Mouse (Mus musculus): ENCODE results near the gene Traf7. TPM values are rescaled to one million over a fixed set of nuclear protein-coding genes. Genes with fewer than 3 reads are reported as not detected.
A peak's percentile ranks its signal among the peaks of the same experiment; 100 is the strongest.

The Traf7 gene
- polyA plus RNA-seq, 1 experiment from 2014 or later, result 104 TPM

- under 1% methylated on average over 69 of the region's 72 CpGs for WGBS
- peak; percentile 96 for ATAC-seq (replicated peaks; ENCODE audit: low FRiP score, low TSS enrichment, low read depth)
Observed at GRCm38 (mm10) chr17:24549618-24550415, 22.1 kb upstream of the Traf7 start, which contains the start of gene Pkd1. Gene Pkd1 (plus strand): TSS chr17:24549834.

GRCm38 (mm10) chr17:24548921-24549617 lies 21.3 kb upstream of the Traf7 start:
- peak overlapping the region; percentile 79 for H3K4me2 ChIP-seq (ENCODE audit: low read length)
- ATAC-seq (replicated peaks; ENCODE audit: low FRiP score, low TSS enrichment, low read depth), result peak; percentile 29
- H3K36me3 ChIP-seq (ENCODE audit: control insufficient read depth, insufficient read depth, low read length), result 0 out of 2 replicates have a peak, but pooled peaks cover 5% of the 10 kb centered on the region
- peak overlapping the region; percentile 73 for H3K27ac ChIP-seq (ENCODE audit: low read depth)
- H3K27me3 ChIP-seq (replicated peaks; ENCODE audit: control insufficient read depth, insufficient read depth, low read length), result no peaks in the 10 kb centered on the region
- no peaks in the 10 kb centered on the region for H3K9me3 ChIP-seq (ENCODE audit: control insufficient read depth, low read length)
- DNase-seq (ENCODE audit: low spot score), result peak; percentile 70
- 3% methylated on average over 23 of the region's 23 CpGs for WGBS
- H3K4me3 ChIP-seq (ENCODE audit: low read depth, low read length), result peak overlapping the region; percentile 82
- H3K9ac ChIP-seq (ENCODE audit: low read length), result peak overlapping the region; percentile 35
- peaks cover 27% of the 10 kb centered on the region; the same call in 1 of the 2 replicates for H3K4me1 ChIP-seq (replicated peaks; ENCODE audit: control insufficient read depth, insufficient read depth, low read length)

More at GRCm38 (mm10) chr17:24549618-24550415, 22.1 kb upstream of the Traf7 start, which contains the start of gene Pkd1:
- H3K4me2 ChIP-seq (ENCODE audit: low read length), result peak within 1 kb of the TSS; percentile 79
- no peaks in the 10 kb centered on the region for H3K27me3 ChIP-seq (replicated peaks; ENCODE audit: control insufficient read depth, insufficient read depth, low read length)
- H3K27ac ChIP-seq (ENCODE audit: low read depth), result peak within 1 kb of the TSS; percentile 96
- 0 out of 2 replicates have a peak, but pooled peaks cover 5% of the 10 kb centered on the region for H3K36me3 ChIP-seq (ENCODE audit: control insufficient read depth, insufficient read depth, low read length)
- H3K4me3 ChIP-seq (ENCODE audit: low read depth, low read length), result peak within 1 kb of the TSS; percentile 82
- peaks cover 27% of the 10 kb centered on the region; the same call in 1 of the 2 replicates for H3K4me1 ChIP-seq (replicated peaks; ENCODE audit: control insufficient read depth, insufficient read depth, low read length)
- H3K9me3 ChIP-seq (ENCODE audit: control insufficient read depth, low read length), result no peaks in the 10 kb centered on the region
- peak within 1 kb of the TSS; percentile 89 for H3K9ac ChIP-seq (ENCODE audit: low read length)
- peak; percentile 98 for DNase-seq (ENCODE audit: low spot score)

- H3K9ac ChIP-seq (ENCODE audit: low read length), result peak overlapping the region; percentile 35; the same call in 1 of the 2 replicates
- H3K4me1 ChIP-seq (replicated peaks; ENCODE audit: control insufficient read depth, insufficient read depth, low read length), result peaks cover 27% of the 10 kb centered on the region; the same call in 1 of the 2 replicates
- ATAC-seq (replicated peaks; ENCODE audit: low FRiP score, low TSS enrichment, low read depth), result no peak
- no peaks in the 10 kb centered on the region for H3K9me3 ChIP-seq (ENCODE audit: control insufficient read depth, low read length)
- H3K4me3 ChIP-seq (ENCODE audit: low read depth, low read length), result peak overlapping the region; percentile 82
- no peaks in the 10 kb centered on the region for H3K27me3 ChIP-seq (replicated peaks; ENCODE audit: control insufficient read depth, insufficient read depth, low read length)
- peak overlapping the region; percentile 79 for H3K4me2 ChIP-seq (ENCODE audit: low read length)
- no peak for DNase-seq (ENCODE audit: low spot score)
- H3K36me3 ChIP-seq (ENCODE audit: control insufficient read depth, insufficient read depth, low read length), result 0 out of 2 replicates have a peak, but pooled peaks cover 5% of the 10 kb centered on the region
- WGBS, result 40% methylated on average over 9 of the region's 9 CpGs
- H3K27ac ChIP-seq (ENCODE audit: low read depth), result no peak overlapping the region
Observed at GRCm38 (mm10) chr17:24548435-24548834, 20.7 kb upstream of the Traf7 start.

GRCm38 (mm10) chr17:24546234-24546633 lies 18.5 kb upstream of the Traf7 start:
- Histone ChIP-seq H3K4me2 (ENCODE audit: low read length) (no peak overlapping the region), H3K4me1 (replicated peaks; ENCODE audit: control insufficient read depth, insufficient read depth, low read length) (peaks cover 15% of the 10 kb centered on the region; the same call in 1 of the 2 replicates), H3K4me3 (ENCODE audit: low read depth, low read length) (no peak overlapping the region), H3K9me3 (ENCODE audit: control insufficient read depth, low read length) (no peaks in the 10 kb centered on the region), H3K9ac (ENCODE audit: low read length) (no peak overlapping the region), H3K36me3 (ENCODE audit: control insufficient read depth, insufficient read depth, low read length) (no peaks in the 10 kb centered on the region), H3K27ac (ENCODE audit: low read depth) (no peak overlapping the region), H3K27me3 (replicated peaks; ENCODE audit: control insufficient read depth, insufficient read depth, low read length) (no peaks in the 10 kb centered on the region)
- WGBS, result 59% methylated on average over 3 of the region's 3 CpGs
- DNase-seq (ENCODE audit: low spot score) (no peak), ATAC-seq (replicated peaks; ENCODE audit: low FRiP score, low TSS enrichment, low read depth) (no peak)

GRCm38 (mm10) chr17:24545247-24545646 lies 17.5 kb upstream of the Traf7 start:
- no peaks in the 10 kb centered on the region for H3K27me3 ChIP-seq (replicated peaks; ENCODE audit: control insufficient read depth, insufficient read depth, low read length)
- WGBS, result 76% methylated on average over 2 of the region's 2 CpGs
- no peaks in the 10 kb centered on the region for H3K9me3 ChIP-seq (ENCODE audit: control insufficient read depth, low read length)
- H3K36me3 ChIP-seq (ENCODE audit: control insufficient read depth, insufficient read depth, low read length), result no peaks in the 10 kb centered on the region
- ATAC-seq (replicated peaks; ENCODE audit: low FRiP score, low TSS enrichment, low read depth), result no peak
- peaks cover 8% of the 10 kb centered on the region; the same call in 1 of the 2 replicates for H3K4me1 ChIP-seq (replicated peaks; ENCODE audit: control insufficient read depth, insufficient read depth, low read length)
- no peak overlapping the region for H3K4me2 ChIP-seq (ENCODE audit: low read length)
- H3K4me3 ChIP-seq (ENCODE audit: low read depth, low read length), result no peak overlapping the region
- DNase-seq (ENCODE audit: low spot score), result no peak
- H3K9ac ChIP-seq (ENCODE audit: low read length), result no peak overlapping the region
- no peak overlapping the region for H3K27ac ChIP-seq (ENCODE audit: low read depth)

GRCm38 (mm10) chr17:24544613-24545012 lies 16.9 kb upstream of the Traf7 start:
- ATAC-seq (replicated peaks; ENCODE audit: low FRiP score, low TSS enrichment, low read depth), result no peak
- no peak overlapping the region for H3K9ac ChIP-seq (ENCODE audit: low read length)
- H3K27me3 ChIP-seq (replicated peaks; ENCODE audit: control insufficient read depth, insufficient read depth, low read length), result no peaks in the 10 kb centered on the region
- 19% methylated on average over 12 of the region's 12 CpGs for WGBS
- no peak overlapping the region for H3K27ac ChIP-seq (ENCODE audit: low read depth)
- H3K4me3 ChIP-seq (ENCODE audit: low read depth, low read length), result no peak overlapping the region
- no peaks in the 10 kb centered on the region for H3K9me3 ChIP-seq (ENCODE audit: control insufficient read depth, low read length)
- H3K4me2 ChIP-seq (ENCODE audit: low read length), result no peak overlapping the region
- H3K36me3 ChIP-seq (ENCODE audit: control insufficient read depth, insufficient read depth, low read length), result no peaks in the 10 kb centered on the region
- peaks cover 8% of the 10 kb centered on the region; the same call in 1 of the 2 replicates for H3K4me1 ChIP-seq (replicated peaks; ENCODE audit: control insufficient read depth, insufficient read depth, low read length)
- no peak for DNase-seq (ENCODE audit: low spot score)

GRCm38 (mm10) chr17:24540375-24540774 lies 12.6 kb upstream of the Traf7 start:
- Histone ChIP-seq H3K4me1 (replicated peaks; ENCODE audit: control insufficient read depth, insufficient read depth, low read length) (no peaks in the 10 kb centered on the region), H3K4me2 (ENCODE audit: low read length) (no peak overlapping the region), H3K27me3 (replicated peaks; ENCODE audit: control insufficient read depth, insufficient read depth, low read length) (no peaks in the 10 kb centered on the region), H3K9ac (ENCODE audit: low read length) (no peak overlapping the region), H3K9me3 (ENCODE audit: control insufficient read depth, low read length) (no peaks in the 10 kb centered on the region), H3K27ac (ENCODE audit: low read depth) (no peak overlapping the region), H3K36me3 (ENCODE audit: control insufficient read depth, insufficient read depth, low read length) (no peaks in the 10 kb centered on the region), H3K4me3 (ENCODE audit: low read depth, low read length) (no peak overlapping the region)
- WGBS, result 11% methylated on average over 3 of the region's 3 CpGs
- ATAC-seq (replicated peaks; ENCODE audit: low FRiP score, low TSS enrichment, low read depth) (no peak; the same call in 1 of the 2 replicates), DNase-seq (ENCODE audit: low spot score) (no peak)

GRCm38 (mm10) chr17:24538950-24539349 lies 11.2 kb upstream of the Traf7 start:
- no peak overlapping the region for H3K9ac ChIP-seq (ENCODE audit: low read length)
- peak; percentile 75 for DNase-seq (ENCODE audit: low spot score)
- H3K27me3 ChIP-seq (replicated peaks; ENCODE audit: control insufficient read depth, insufficient read depth, low read length), result no peaks in the 10 kb centered on the region
- 69% methylated on average over 8 of the region's 8 CpGs for WGBS
- ATAC-seq (replicated peaks; ENCODE audit: low FRiP score, low TSS enrichment, low read depth), result no peak; the same call in 1 of the 2 replicates
- H3K4me1 ChIP-seq (replicated peaks; ENCODE audit: control insufficient read depth, insufficient read depth, low read length), result no peaks in the 10 kb centered on the region
- H3K9me3 ChIP-seq (ENCODE audit: control insufficient read depth, low read length), result no peaks in the 10 kb centered on the region
- no peaks in the 10 kb centered on the region for H3K36me3 ChIP-seq (ENCODE audit: control insufficient read depth, insufficient read depth, low read length)
- no peak overlapping the region for H3K4me2 ChIP-seq (ENCODE audit: low read length)
- H3K27ac ChIP-seq (ENCODE audit: low read depth), result no peak overlapping the region
- no peak overlapping the region for H3K4me3 ChIP-seq (ENCODE audit: low read depth, low read length)
